Mouse (Mus musculus) megakaryocyte-erythroid progenitor cell, adult 5 weeks (primary cell): ENCODE results near the gene 1190005I06Rik. TPM values are rescaled to one million over a fixed set of nuclear protein-coding genes. Genes with fewer than 3 reads are reported as not detected.

Experiments
- polyA plus RNA-seq: library from polyadenylated mRNA; stranded (reverse); fragments of >175 nt; gene quantifications from 2 replicates; pipeline ENCODE4 v1.2.3, GENCODE M21; 2012

1190005I06Rik gene
- polyA plus RNA-seq: 0.63 and 1.3 TPM in 2 replicates

DNA sequence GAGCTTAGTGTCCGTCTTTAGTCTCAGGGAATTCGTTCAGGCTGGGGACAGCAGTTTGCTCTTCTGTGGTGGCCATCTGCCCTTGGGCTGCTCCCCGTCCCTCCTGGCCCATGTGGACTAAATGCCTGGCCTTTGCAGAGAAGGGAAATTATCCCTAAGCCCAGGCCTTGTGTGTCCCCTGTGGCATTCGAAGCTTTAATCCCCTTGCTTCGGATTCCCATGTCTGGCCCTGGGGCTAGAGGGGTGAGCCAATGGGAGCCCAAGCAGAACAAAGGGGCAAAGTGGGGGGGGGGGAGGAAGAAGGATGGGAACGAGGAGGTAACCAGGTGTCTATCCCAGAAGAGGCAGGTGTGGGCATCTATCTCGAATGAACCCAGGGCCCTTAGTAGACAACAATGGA, at the start of gene 1190005I06Rik:
Gene 1190005I06Rik, minus strand, starts transcription at position 101 of the 400 bp plus-strand sequence.

DNA sequence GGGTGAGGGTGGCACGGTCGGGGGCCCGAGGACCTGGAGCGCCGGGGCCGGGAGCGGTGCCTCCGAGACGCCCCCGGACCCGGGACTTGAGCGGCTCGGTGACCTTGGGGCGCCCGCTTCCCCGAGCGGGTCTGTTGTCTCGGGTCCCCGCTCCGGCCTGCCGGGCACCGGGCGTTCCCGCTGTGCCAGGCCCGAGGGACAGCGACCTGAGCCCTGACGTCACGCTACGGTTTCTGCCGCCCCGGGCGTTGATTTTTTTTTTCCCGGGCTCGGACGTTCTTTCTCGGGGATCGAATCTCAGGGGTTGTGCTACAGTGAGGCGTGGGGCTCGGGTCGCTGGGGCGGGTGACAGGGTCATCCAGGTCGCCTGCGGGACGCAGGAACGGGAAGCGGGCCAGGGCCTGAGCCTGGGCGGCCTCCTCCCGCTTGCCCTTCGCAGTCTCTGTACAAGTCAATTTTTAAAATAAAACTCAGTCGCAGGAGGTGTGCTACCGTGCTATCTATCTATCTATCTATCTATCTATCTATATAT, 21.0 kb upstream of the 1190005I06Rik start, which contains the start of gene Emc8:
Gene Emc8, minus strand, starts transcription at position 200 of the 532 bp plus-strand sequence.

DNA sequence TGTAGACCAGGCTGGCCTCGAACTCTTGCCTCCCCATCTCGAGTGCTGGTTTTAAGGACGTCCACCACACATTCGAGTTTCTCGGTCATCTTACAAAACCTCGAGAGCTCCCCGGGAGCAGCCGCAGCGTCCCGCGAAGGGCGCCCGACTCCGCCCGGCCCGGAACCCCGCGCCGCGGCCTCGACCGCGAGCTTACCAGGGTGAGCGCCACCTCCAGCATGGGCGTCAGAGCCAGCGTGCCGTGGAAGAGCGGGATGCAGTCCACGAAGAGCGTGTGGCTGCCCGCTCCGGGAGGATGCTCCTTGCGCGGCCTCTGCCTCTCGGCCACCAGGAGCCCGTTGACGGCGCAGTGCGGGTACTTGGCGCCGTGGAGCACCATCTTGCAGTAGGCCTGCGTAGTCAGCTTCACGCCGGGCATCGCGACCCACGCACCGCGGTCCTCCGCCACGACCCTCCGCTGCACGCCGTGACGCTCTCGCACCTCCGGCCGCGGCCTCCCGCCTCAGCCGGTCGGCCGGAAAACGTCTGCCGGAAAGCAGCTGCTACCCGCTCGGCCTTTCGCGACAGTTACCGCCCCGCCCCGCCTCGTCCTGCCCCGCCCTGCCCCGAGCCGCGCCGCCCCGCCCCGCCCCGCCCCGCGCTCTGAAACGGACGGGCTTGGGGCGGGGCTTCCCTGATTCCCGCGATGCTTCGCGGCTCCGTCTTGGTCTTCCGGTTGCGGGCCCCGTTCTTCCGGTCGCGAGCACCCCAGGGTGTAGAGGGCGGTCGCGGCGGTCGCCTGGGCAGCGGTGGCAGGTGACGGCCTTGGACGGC, 20.3 kb upstream of the 1190005I06Rik start, which contains the start of the genes Gm27021 and Cox4i1:
Gene Gm27021, minus strand, starts transcription at position 519 of the 813 bp plus-strand sequence.
Gene Cox4i1, plus strand, starts transcription at position 662 of the 813 bp plus-strand sequence.

DNA sequence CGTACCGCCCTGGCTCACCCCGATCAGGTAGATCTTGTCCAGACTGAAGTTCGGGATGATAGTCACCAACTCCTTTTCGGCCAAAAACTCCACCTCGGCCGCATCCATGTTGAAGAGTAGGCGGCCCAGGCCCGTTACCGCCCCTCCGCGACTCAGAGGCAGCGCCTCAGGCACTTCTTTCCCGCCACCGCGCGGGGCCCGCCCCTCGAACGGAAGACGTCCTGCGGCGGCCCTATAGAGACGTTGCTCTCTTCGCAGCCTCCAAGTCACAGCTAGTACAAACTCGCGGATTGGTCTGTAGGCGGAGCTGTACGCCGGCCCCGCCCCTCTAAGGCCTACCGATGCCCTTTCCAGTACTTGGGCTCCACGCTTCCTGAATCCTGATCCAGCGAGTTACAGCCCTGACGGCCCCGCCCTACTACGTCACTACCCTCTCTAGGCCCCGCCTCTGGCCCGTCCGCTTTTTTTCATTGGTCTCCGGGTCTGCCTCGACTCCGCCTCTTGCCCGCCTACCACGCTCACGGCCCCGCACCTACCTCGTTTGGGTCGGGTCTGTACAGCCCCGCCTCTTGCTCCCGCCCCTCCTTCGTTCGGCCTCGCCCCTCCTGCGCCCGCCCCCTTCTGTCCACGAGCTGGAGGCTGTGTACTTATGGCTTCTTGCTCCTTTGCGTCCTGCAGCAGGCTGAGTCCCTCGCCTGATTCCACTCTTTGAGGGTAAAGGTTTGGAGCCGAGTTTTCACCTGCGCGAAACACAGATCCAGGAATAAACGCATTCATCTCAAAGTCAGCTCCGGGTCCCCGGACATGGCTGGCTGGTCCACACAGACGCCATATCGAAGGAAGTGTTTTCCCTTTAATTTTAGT, 58.3 kb downstream of the 1190005I06Rik start, which contains the start of gene Gins2:
Gene Gins2, minus strand, starts transcription at position 397 of the 864 bp plus-strand sequence.

Other genes with a start within 250 kb of the 1190005I06Rik start
- 60.6 and 64.5 TPM in 2 replicates for gene Gins2, start 58.3 kb downstream of the 1190005I06Rik start, polyA plus RNA-seq
- 0.73 and 1.3 TPM in 2 replicates for gene Gm27021, start 20.4 kb upstream of the 1190005I06Rik start, polyA plus RNA-seq
- 223 and 244 TPM in 2 replicates for gene Cox4i1, start 20.6 kb upstream of the 1190005I06Rik start, polyA plus RNA-seq
- gene Emc8, start 20.9 kb upstream of the 1190005I06Rik start, polyA plus RNA-seq: 77.6 and 89.8 TPM in 2 replicates
- 281 and 497 TPM in 2 replicates for gene Irf8, start 88.7 kb upstream of the 1190005I06Rik start, polyA plus RNA-seq